Mouse (Mus musculus) left cerebral cortex, postnatal 10 days (tissue): ENCODE measurements around the gene Foxa3. TPM values are rescaled to one million over a fixed set of nuclear protein-coding genes. Genes with fewer than 3 reads are reported as not detected.

Source experiments
- DNase-seq, 2 experiments: peaks; one replicate each; pipeline ENCODE4 v3.0.0; 2021 to 2022; ENCODE audit warnings: low spot score in 2 of 2, mixed read lengths in 1 of 2; ENCODE audit errors: extremely low spot score in 1 of 2
- intact Hi-C: fragments of 180-260 bp; cut with DNase I; formaldehyde crosslinking; loops from one replicate; pipeline ENCODE4 v1.15.1; 2025
- total RNA-seq, 2 experiments: library from RNA; stranded (reverse); gene quantifications; 2 replicates each; pipeline ENCODE4 v1.2.3; 2021

Foxa3 gene
- total RNA-seq, 2 experiments from 2014 or later, result not detected

GRCm38 (mm10) chr7:18967603-18968002, 55.7 kb downstream of the Foxa3 start:
- intact Hi-C loops, result no loop called here
- DNase-seq, result no peak

- intact Hi-C loops, result no loop called here
These were observed 58.0 kb downstream of the Foxa3 start for GRCm38 (mm10) chr7:18965312-18965711.

GRCm38 (mm10) chr7:18963294-18963843, 60.0 kb downstream of the Foxa3 start:
- intact Hi-C loops, result loop anchor here (5.0 kb wide), 1 partner anchor 36 kb away; the partner anchor contains the start of gene Nova2
- peak in 1 of 2 experiments; percentile 47 for DNase-seq

More at GRCm38 (mm10) chr7:18965312-18965711, 58.0 kb downstream of the Foxa3 start:
- no peak for DNase-seq

Other genes starting within 250 kb of the Foxa3 start
- not detected for gene Psg19, start 225.0 kb downstream of the Foxa3 start, total RNA-seq
- not detected for gene Psg17, start 201.9 kb downstream of the Foxa3 start, total RNA-seq
- 1 to 10 TPM; 1.3 to 1.5 TPM for gene Mill2, start 183.6 kb downstream of the Foxa3 start, total RNA-seq
- gene Pglyrp1, start 152.2 kb downstream of the Foxa3 start, total RNA-seq, result 10 to 100 TPM; 26.6 to 28.1 TPM
- 10 to 100 TPM; 12.8 to 13.4 TPM for gene Ccdc61, start 113.1 kb downstream of the Foxa3 start, total RNA-seq
- 100 to 1,000 TPM; 114 to 118 TPM for gene Nova2, start 97.7 kb downstream of the Foxa3 start, total RNA-seq
- gene Nanos2, start 36.1 kb downstream of the Foxa3 start, total RNA-seq, result under 1 TPM; 0.71 to 0.95 TPM
- 10 to 100 TPM; 30.8 to 31.7 TPM for gene Mypop, start 32.3 kb downstream of the Foxa3 start, total RNA-seq
- 10 to 100 TPM; 44.8 to 46.1 TPM for gene Irf2bp1, start 19.5 kb downstream of the Foxa3 start, total RNA-seq
- gene Sympk, start 839 bp upstream of the Foxa3 start, total RNA-seq, result 10 to 100 TPM; 85.6 to 87.6 TPM
- under 1 TPM; 0.22 to 0.41 TPM for gene Rsph6a, start 31.2 kb upstream of the Foxa3 start, total RNA-seq
- 100 to 1,000 TPM; 155 to 157 TPM for gene Dmwd, start 52.7 kb upstream of the Foxa3 start, total RNA-seq
- gene Dmpk, start 60.3 kb upstream of the Foxa3 start, total RNA-seq, result 10 to 100 TPM; 30.2 to 31.5 TPM
- 1 to 10 TPM; 1.5 to 1.9 TPM for gene Six5, start 71.1 kb upstream of the Foxa3 start, total RNA-seq
- 1 to 10 TPM; 1.5 to 3.1 TPM for gene Gm4969, start 94.8 kb upstream of the Foxa3 start, total RNA-seq
- 10 to 100 TPM; 13.0 to 13.6 TPM for gene Fbxo46, start 96.3 kb upstream of the Foxa3 start, total RNA-seq
- 10 to 100 TPM; 22.6 to 23.1 TPM for gene Qpctl, start 125.8 kb upstream of the Foxa3 start, total RNA-seq
- gene Snrpd2, start 126.2 kb upstream of the Foxa3 start, total RNA-seq, result 10 to 100 TPM; 99.2 to 99.9 TPM
- 1 to 10 TPM; 4.7 to 4.8 TPM for gene Gipr, start 142.6 kb upstream of the Foxa3 start, total RNA-seq
- 100 to 1,000 TPM; 202 to 211 TPM for gene Eml2, start 152.9 kb upstream of the Foxa3 start, total RNA-seq
- 1 to 10 TPM; 4.8 to 5.0 TPM for gene Gpr4, start 189.0 kb upstream of the Foxa3 start, total RNA-seq
- gene Opa3, start 204.8 kb upstream of the Foxa3 start, total RNA-seq, result 10 to 100 TPM; 36.6 to 38.0 TPM
- 10 to 100 TPM; 23.1 to 23.5 TPM for gene Vasp, start 248.3 kb upstream of the Foxa3 start, total RNA-seq